Mouse (Mus musculus): ENCODE data around the gene Gabrg2.

The Gabrg2 gene

DNA sequence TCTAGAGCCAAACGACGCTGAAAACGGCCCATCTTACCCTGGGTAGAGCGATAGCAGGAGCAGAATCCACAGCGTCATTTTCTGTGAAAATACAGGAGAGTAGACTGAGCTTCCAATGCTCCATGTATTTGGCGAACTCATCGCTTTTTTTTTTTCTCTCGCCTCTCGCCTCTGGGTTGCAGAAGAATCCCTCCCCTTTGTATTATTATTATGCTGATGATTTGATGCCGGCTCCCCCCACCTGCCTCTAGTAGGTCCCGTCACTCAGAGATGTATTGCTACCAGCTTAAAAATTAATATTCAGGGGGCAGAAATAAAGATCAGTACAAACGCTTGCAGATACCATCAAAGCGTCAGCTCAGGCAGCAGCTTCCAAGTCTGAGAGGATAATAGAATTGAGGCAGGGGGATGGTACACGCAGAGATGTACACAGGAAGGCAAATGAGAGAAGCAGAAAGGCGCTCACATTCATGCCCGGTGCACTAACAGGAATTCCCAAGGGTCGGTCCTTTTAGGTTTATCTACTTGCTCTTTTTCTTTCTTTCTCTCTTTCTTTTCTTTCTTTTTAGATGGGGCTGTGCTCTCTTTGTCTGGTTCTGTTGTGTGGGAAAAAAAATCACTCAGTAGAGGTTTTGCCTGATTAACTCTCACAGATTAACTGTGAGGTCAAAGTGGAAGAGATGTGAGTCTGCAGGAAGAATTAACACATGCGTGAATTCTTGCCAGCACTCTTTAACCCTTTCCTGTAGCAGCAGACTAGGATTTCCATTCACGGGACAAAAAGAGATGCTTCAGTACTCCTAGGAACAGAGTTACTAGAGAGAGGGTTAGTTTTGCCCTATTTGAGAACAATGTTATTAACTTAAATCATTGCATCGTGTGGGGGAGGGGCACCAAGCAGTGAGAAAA is at the start of gene Gabrg2:
TSS of gene Gabrg2 (minus strand) at position 668 of the 909 bp plus-strand sequence.
- no peak for DNase-seq (ENCODE audit: low read depth, low spot score)

DNA sequence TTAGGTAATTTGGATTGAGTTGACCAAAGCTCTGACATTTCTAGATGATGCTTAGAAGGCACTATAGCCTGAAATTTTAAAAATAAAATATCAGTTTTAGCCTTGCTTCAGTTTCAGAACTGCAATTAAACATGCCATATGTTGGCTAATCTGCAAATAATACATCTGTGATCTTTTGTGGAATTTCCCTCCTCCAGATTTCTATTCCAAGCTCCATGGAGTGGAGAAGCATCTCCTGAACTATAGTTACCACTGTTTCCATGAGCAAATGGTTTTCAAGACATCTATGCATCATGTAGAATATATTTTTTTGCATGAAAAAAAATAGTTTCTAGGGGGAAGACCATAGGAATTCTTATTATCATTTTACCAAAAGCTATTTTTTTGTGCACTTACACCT is 47.5 kb upstream of the Gabrg2 start:
- DNase-seq (ENCODE audit: low read depth, low spot score) = no peak

DNA sequence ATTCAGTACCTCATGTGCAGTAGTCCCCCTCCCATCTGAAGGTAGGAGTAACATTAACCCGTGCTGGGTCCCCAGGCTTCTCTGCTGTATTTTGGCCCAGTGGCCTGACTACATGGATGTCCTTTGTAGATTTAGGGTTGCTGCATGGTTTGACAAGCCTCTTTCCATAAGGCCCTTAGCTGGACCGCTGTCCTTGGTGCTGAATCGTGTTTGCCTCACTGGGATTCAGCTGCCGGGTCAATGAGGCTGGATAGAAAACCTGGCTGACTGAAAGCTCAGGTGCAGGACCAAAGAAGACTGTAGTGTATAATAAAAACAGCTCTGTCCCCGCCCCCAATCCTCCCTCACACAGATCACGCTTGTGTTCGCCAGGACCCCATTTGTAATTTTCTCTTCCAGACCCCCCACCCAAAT is 1.2 kb downstream of the Gabrg2 start:
- DNase-seq (ENCODE audit: low read depth, low spot score) = no peak

DNA sequence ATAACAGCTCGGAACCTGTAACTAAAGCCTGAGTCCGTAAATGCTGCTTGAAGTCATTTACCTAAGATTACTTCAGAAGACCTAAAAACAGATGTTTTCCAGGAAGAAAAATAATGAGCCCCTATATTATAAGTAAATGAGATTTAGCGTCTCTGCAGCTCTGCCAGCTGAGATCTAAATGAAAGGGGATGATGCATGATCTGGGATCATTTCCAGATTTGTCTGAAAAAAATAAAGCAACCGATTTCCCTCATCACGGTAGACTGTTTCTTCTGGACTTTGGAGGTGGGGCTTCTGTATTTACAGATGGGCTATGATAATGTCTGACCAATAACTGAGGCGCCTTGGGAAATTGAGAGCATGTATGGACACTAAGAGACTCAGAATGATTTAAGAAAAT is 20.5 kb downstream of the Gabrg2 start:
- DNase-seq (ENCODE audit: low read depth, low spot score) = no peak

DNA sequence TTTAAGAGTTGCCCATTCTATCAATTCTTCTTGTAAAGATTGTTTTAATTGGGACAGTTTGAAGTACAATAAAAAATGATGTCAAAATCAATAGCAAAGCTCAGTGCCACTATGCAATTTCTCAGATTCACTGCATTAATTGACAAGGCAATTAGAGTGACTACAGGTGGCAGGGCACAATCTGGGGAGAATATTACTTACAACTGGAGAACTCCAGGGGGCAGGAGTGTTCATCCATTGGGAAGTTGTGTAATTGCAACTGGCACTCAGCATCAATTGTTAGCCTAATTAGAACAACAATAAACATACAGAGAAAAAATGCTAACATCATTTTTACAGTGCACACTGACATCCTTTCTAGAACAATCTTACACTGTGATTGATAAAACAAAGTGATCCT is 32.1 kb downstream of the Gabrg2 start:
- no peak for DNase-seq (ENCODE audit: low read depth, low spot score)

DNA sequence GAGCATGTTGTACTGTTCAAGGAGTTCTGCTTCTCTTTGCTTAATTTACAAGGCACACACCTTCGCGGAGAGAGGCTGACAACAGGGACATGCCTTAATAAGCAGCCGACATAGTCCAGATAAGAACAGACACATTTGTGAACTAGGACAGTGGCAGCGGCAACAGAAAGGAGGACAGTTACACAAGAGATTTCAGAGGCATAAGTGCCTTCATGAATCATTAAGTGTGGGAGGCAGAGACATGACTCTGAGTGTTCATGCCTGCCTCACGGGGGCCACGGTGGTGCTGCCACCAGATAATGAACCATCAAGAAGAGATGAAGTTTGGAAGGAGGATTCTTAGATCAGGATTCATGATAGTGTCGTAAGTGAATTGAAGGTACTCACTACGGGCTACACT is 38.0 kb downstream of the Gabrg2 start:
- no peak for DNase-seq (ENCODE audit: low read depth, low spot score)

DNA sequence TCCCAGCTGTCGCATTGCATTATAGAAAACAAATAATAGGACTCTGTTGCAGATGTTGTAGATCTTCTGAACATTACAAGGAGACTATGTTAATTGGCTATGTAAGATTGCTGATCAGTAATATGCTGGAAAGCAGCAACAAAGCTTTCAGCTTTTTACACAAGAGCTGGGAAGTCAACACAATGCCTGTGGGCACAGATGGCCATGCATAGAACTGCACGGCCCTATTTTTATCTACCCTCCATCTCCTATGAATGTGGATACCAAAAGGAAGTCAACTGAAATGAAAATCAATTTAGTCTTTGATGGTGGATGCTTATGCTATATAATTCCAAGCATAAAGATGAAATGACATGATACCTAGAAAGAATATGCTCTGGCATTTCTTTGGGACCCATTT is 47.1 kb downstream of the Gabrg2 start:
- DNase-seq (ENCODE audit: low read depth, low spot score) = no peak

DNA sequence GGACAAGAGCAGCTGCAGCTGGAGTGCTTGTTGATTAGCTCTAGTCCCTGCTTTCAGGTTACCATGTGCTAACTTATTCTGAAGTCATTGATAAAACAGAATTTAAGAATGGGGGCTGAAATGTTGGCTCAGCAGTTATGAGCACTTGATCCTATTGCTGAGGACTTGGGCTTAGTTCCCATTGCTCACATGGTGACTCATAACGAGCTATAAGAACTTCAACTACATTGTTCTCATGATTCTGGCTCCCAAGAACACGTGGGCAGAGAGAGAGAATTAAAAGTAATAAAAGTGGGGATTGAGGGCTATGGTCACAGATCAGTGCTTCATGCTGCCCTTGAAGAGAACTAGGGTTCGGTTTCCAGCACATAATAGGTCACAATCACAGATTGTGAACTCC is 48.8 kb downstream of the Gabrg2 start:
- no peak for DNase-seq (ENCODE audit: low read depth, low spot score)

DNA sequence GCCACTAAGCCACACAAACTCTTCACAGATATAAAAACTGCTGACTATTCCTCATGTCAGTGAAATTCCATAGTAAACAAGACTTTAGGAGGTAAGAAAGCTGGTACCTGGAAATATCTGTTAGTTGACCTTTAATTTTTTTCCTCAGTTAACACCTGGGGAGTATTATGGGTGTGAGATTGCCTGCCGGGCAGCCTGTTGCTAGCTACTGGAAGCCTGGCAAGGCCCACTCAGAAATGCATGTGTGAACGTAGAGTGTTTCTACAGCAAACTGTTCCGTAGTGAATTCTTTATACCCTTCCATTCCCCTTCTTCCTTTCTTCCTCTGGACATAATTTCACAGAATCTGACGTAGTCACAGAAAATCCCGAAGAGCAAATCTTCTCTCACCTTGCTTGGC is 55.2 kb downstream of the Gabrg2 start:
- DNase-seq (ENCODE audit: low read depth, low spot score) = no peak

DNA sequence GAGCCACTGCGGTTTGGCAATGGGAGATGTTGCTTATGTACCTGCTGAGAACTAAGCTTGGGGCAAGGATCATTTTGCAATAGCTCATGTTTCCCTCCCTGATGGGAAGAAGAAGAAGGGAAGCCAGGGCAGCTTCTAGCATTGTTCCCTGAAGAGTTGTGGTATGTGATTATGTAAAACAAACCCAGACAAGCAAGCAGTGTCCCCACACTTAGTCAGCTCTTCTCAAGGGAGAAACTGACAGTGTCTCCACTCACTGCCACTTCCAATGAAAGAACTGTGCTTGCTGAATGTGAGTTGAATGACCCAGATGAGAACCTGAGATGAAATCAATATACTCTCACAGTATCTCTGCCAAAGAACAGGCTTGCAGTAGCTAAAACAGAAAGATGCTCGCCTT is 62.7 kb downstream of the Gabrg2 start:
- DNase-seq (ENCODE audit: low read depth, low spot score) = no peak

DNA sequence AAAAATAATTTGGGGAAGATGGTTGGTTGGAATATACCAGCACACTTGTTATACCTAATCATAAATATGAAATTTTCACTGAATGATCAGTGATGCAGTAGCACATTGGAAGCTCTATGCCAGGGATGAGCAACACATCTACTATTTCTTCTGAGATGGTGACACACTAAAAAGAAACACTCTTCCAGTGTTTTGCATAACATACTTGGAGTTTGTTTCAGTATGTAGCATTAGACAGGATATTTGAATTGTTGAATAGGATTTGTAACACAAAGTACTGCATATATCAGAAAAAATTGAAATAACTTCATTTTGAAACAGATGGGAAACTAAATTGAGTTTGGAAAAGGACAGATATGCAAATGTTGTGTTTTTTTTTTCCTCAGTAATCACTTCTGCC is 81.8 kb downstream of the Gabrg2 start:
- DNase-seq (ENCODE audit: low read depth, low spot score) = no peak

DNA sequence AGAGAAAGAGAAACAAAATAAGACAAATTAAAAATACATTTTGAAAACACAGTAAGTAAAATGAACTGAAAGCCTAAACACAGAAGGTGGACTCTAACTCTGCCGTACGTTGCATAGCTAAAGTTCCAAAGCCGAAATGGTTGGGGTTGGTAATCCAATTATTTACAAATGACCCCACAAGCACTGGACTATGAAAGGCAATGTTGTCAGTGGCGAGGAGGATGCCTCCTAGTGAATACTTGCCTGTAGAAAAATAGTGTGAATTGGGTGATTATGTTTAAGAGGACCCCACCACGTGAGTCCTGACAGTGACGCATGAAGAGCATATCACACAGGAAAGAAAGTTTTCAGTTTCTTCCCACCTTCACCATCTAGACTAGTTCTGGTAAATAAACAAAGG is 86.6 kb downstream of the Gabrg2 start:
- DNase-seq (ENCODE audit: low read depth, low spot score) = no peak

DNA sequence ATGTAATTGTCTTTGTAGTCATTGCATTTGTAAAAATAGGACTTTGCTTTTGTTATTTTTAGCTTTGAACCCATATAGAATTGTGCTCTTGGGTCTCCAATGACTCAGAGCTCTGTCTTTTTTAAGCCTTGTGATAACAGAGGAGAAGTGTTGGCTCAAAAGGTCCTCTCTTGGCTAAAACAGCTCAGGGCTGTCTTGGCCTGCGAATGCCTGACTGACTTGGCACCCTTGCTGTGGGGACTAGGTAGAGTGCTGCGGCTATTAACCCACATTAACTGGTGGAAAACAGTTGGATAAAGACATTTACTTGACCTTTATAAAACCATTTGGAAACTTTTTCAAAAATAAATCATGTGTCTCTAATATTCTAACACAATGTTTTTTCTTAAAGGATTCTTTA is 97.0 kb downstream of the Gabrg2 start:
- DNase-seq (ENCODE audit: low read depth, low spot score) = no peak

All from c-Kit-negative CD71-positive TER-119-positive erythroid progenitor cells, embryonic 14.5 days (primary cell).